Mouse (Mus musculus) gastrocnemius, postnatal 25 days (tissue): Measurements from ENCODE around the gene Phf3. TPM values are rescaled to one million over a fixed set of nuclear protein-coding genes. Genes with fewer than 3 reads are reported as not detected.
"Not testable (repeated sequence)": the region's sequence is repeated elsewhere in the genome, so short reads cannot be mapped to it uniquely, and the experiment has no call there.

Experiments used
- DNase-seq: peaks from one replicate; pipeline ENCODE4 v3.0.0; 2022
- long read RNA-seq, 2 experiments: library from polyadenylated mRNA; stranded (forward); transcript quantifications; one replicate each; pipeline ENCODE4 v2.0.0; 2021
- total RNA-seq, 2 experiments: library from RNA; stranded (reverse); gene quantifications; 1 replicate in 1 of 2; 2 replicates in 1 of 2; pipeline ENCODE4 v1.2.3; 2021

The Phf3 gene
- total RNA-seq: 10 to 100 TPM; 23.9 to 28.4 TPM
- long read RNA-seq, experiment 1, partial matches to known transcripts: 1 of 8 reads
- long read RNA-seq, experiment 1, other reads (novel, unspliced or antisense): 7 of 8 reads
- long read RNA-seq, experiment 2, full-length matches to known transcripts: 1 of 8 reads
- long read RNA-seq, experiment 2, partial matches to known transcripts: 4 of 8 reads
- long read RNA-seq, experiment 2, other reads (novel, unspliced or antisense): 3 of 8 reads

DNA sequence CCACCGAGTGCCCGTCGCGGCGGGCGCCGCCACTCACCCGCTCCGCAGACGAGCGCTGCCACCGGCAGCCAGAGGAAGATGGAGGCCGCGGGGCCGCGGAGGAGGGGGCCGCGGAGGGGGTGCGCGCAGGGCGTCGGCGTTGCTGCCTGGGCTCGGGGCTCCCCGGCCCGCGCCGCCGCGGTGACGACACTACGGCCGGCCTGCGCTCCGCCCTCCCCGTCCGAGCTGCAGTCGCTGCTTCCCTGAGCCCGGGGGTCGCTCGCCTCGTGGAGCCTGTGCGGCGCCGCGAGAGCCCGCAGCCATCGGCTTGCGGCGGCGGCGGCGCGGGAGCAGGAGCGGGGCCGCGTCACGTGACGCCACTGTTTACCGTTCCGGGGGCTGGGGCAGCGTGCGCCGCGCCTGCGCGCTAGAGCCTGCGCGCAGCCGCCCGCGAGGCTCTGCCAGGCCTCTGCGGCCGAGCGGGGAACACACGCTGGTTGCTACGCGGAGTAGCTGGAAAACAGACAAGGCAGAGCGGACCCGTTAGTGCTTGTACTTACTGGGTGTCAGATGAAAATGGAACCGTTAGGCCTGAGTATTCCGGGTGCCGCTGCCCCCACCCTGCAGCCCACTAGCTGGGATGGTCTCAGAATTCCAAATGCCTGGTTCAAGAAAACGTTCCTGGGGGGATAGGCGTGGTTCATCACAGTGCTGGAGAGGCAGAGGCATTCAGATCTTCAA, at the start of gene Phf3:
TSS of gene Phf3 (minus strand) at position 381 of the 720 bp plus-strand sequence.
- peak; percentile 90 for DNase-seq

DNA sequence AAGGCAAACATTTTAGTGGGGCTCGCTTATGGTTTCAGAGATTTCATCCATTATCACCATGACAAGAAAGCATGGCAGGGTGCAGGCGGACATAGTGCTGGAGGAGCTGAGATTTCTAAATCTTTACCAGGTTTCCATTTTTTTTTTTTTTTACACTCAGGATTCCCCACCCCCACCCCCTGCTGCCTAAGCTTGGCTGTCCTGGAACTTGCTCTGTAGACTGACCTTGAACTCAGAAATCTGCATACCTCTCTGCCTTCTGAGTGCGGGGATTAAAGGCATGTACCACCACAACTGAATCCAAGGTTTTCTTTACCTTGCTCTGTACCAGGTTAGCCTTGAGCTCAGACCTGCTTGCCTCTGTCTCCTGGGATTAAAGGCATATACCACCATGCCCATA, 48.5 kb upstream of the Phf3 start:
- no peak for DNase-seq

DNA sequence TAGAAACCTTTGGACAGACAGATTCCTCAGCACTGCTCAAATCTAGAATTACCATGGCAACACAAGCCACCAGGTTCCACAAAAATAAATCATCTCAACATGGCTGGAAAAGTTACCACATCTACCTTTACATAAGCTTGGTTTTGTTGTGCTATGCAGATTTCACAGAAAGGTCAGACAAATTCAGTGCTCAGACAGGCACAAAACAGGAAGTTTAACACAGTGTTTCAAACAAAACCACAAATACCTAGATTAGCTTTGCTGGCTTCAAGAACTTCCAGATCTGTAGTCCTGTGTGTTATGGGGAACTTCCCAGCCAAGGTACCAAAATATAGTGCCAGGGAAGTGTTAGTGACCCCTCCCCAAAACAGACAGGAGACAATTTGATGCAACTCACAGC, 47.5 kb upstream of the Phf3 start:
- no peak for DNase-seq

DNA sequence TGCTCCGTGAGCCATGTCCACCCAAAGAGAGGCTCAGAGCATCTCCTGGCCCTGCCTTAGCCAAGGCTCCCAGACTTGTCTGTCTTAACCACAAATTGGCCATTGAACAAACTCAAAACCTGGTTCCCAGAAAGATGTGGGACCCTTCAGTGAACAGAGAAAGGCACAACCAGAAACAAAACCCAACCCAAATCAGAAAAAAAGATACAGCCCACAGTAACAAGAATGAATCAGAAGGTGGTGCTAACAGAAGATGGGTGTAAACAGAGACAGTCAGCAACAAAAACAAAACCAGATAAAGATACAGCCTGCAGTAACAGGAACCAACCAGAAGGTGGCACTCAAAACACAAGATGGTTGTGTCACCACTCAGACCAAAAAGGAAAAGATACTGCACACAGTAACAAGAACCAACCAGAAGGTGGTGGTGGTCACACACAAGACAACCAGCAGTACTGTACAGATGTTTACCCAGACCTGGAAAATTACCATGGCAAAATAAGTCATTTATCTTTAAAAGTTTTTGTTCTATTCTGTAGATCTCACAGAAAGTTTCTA, 47.0 kb upstream of the Phf3 start:
- DNase-seq: no peak

DNA sequence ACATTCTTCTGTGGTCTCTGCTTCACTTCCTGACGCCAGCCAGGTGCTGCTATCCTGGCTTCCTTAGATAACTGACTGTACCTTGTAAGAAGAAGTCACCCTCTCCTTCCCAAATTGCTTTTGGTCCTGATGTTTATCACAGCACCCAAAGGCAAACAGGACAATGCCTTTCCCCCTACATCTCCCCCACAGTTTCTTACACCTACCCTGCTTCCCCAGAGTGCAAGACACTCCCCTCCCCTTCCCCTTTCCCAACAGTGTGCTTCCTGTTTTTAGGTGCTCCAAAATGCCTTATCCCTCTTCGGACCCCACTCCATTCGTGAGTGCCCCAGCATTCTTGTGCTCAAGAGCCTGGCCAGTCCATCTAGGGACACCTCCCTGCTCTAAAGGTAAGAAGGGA, 36.5 kb upstream of the Phf3 start:
- no peak for DNase-seq

DNA sequence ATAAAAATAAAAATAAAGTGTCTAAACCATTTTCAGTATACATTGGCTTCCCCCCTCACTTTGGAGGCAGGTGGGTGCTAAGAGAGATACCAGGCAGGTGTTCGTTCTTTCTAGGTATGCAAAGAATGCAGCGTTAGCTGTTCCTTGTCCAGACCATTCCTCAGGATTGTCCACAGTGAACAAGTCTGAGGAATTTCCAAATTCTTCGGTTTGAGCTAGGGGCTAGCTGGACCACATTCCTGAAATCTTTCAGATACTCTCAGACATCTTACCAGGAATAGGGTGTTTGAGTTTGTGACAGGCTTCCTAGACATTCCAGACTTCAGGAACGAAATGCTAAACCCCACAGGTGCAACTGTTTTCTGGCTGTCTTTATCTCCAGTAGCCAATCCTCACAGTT, 35.1 kb upstream of the Phf3 start:
- DNase-seq: no peak

DNA sequence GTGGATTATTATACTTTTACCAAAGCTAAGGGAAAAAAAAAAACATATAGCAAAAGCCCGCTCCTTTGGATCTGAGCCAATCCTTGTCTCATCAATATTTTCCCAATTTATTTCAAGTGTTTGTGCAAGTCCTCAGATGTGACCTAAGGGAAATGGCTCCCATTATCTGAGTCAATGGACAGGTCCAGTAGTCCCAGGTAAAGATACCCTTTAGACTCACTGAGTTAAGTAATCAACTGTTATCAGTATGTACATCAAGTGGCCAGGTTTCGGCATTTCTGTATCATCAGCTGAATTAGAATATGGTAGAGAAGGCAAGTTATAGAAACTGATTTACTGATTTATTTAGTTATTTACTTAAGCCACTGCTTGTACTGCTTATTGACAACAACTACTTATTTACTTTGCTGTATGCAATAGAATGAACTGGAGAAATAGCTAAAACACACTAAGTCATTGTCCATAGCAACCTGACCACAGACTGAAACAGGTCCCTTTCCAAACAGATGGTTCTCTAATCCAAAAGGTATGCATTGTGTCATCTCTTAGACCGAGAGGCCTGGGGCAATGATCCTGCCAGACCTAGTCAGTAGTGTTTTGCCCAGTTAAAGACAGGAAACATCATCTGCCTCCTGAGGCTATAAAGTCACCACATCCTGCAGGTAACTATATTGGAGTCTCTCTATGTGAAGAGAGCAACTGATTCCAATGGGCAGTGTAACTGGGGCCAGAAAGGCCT, 29.9 kb upstream of the Phf3 start:
- DNase-seq: no peak

DNA sequence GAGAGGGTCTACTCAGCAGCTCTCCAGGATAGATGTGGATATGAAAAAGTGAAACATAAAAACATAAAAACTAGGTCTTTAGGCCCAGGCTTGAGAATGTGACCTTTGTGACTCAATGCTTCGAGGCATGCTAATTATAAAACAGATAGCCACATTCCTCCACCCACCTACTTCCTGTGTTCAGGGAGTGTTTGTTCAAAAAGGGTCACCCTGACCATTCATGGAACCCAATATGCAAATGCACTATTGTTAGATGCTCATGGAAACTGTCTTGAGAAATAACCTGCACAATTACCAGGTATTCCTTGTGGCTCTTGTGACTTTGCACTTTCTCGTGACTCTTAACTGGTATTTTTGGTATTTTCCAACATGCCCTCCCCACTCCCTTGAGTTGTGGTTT, 25.0 kb upstream of the Phf3 start:
- DNase-seq: no peak

DNA sequence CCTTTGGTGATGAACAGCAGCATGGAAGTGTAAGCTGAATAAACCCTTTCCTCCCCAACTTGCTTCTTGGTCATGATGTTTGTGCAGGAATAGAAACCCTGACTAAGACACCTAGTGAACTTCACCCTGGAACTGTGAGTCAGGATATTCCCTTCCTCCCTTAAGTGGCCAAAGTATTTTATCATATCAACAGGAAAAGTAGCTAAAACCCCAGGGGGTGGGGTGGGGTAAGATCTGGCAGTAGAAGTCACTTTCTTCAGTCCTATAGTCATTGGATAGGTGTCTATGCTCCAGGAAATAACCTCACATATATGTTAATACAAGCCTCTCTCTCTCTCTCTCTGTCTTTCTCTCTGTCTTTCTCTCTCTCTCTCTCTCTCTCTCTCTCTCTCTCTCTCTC, 21.6 kb upstream of the Phf3 start:
- DNase-seq: not testable (repeated sequence)

DNA sequence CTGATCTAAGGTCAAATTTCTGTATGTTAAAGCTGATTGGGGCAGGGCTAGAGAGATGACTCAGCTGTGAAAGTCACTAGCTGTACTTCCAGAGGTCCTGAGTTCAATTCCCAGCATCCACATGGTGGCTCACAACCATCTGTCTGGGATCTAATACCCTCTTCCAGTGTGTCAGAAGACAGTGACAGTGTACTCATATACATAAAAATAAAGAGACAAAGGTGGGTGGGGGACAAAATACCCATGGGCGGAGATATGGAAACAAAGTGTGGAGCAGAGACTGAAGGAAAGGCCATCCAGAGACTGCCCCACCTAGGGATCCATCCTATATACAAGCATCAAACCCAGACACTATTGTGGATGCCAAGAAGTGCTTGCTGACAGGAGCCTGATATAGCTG, 10.1 kb upstream of the Phf3 start:
- not testable (repeated sequence) for DNase-seq

DNA sequence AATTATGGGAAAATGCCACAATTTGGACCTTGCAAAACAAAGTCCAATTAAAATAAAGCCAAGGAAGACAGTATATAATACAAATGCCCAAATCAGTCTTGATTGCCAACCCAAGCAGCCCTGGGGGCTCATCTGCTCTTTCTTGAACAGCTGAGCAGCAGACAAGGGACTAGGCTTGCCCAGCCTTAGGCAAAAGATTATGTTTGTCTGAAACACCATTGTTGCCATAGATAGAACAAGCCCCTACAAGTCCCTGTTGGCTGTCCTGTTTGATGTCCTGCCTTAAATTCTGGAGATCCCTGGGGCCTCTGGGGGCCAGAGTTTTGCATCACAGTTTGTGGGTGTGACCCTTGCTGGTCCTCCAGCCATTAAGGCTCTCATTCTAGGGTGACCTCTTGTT, 2.0 kb upstream of the Phf3 start:
- no peak for DNase-seq

DNA sequence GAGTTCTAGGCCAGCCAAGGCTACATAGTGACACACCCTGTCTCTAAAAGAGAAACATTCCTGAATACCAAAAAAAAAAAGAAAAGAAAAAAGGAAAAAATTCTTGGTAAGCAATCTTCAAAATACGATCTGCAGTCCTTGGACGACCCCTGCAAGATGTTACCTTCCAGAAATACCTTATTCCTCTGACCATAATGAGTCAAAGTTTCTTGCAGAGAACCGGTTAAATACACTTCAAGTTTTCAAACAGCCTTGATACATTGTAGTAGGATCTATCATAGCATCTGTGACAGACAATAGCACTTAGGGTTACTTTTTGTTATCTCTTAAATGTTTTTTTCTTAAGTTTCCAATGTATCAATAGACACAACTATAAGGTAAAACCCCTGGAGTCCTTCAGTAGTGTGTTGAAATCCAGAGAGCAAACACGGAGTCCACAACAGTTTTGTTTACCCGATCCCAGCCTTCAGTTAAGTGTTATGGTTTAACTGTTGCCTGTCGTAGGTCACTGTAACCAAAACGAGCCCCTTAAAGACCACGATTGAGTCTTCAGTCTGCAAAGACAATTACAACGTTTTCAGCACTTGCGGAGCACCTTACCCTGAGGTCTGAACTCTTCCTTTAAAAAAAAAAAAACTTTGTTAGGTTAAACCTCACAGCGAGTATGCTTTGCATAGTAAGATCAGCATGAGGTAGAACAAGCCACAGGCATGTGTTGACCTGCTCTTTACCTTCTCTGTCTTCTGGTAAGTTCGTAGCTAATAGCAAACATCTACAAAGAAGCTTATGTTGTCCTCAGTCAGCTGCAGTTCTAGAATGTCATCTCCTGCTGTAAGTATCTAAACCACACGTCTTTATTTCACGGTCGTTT, 775 bp upstream of the Phf3 start:
- no peak for DNase-seq

DNA sequence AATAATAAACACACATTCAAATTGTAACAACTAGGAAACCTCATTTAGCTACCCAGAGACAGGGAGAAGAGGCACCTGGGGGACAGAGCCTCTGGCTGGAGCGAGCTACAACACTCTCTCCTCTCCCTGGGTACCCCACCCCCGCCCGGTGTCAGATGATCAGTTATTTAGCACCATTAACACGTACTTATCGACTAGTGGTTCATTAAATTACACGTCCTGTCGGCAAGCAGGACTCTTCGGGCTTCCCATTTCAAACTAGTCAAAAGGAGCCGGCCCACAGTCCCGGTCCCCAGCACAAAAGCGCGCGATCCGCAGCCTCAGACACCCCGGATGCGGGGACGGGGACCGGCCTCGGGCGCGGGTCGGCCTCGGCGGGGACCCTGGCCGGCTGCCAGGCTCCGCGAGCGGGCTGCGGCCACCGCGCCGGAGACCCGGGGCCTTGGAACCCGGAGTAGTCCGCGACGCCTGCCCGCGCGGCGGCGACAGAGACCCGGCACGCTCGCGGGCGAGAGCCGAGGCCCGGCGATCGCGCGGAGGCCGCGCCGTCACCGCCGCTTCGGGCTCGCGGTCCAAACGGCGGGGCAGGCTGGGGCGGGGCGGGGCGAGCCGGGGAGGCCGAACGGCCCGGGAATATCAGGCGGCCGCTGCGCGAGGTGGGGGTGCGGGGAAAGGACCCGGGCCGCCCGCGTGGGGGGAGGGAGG, 733 bp downstream of the Phf3 start:
- DNase-seq: no peak

DNA sequence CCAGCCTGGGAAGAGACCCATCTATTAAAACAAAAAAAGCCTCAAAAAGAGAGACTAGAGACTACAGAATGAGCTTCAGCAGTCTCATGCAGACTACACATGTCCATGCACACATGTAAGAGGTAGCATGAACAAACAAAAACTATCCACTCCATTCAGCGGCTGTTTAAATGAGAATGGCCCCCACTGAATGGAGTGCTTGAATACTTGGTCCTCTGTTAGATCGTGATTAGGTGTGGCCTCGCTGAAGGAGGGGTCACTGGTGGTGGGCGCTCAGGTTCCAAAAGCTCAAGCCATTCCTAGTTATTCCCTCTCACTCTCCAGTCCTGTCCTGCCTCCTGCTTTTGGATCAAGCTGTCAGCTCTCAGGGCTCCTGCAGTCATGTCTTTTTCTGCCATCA, 5.9 kb downstream of the Phf3 start:
- no peak for DNase-seq

DNA sequence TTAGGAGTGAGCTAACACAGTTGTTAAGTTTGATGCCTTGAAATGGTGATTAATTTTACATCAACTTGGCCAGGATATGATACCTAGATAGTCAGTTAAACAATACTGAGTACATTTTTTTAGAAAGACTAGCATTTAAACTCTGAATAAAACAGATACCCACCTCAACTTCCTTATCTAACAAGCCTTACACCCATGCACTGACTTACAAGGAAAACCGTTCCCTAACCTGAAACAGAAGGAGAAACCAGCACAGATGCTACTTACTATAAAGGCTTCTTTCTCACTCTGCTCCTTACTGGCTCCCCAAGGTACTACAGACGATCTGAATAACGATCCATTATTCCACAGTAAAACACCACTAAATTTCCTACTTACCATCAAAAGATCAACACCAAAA, 21.2 kb downstream of the Phf3 start:
- DNase-seq: no peak

DNA sequence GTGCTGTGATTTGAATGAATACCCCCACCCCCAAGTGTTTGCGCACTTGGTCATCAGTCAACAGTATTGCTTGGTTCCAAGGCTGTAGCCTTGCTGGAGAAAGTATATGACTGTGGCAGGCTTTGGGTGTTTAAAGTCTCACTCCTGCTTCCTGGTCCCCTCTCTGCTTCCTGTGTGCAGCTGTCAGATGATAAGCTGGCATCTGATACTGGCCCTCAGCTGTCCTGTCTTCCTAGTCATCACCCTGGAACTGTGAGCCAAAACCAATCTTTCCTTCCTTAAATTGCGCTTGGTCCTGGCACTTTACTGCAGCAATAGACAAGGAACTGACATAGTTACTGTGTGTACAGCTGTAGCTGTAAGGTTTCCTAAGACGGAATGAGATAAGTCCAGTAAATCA, 21.8 kb downstream of the Phf3 start:
- DNase-seq: no peak

DNA sequence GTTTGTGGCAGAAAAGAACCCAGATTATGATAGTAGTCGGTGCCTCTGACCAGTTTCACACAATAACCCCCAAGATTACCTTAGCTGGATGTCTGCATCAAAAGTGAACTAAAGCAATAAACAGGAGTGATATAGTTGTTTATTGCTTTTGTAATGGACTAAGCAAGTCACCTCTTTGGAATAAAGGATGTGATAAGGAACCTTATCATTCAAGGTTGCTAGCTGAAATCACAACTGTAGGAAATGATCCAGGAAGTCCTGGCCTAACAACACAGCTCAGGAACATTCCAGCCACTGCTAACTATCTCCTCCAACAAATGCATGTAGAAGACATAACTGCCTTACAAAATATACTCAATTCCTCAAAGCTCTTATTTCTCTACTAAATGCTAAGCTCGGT, 22.8 kb downstream of the Phf3 start:
- DNase-seq: no peak

DNA sequence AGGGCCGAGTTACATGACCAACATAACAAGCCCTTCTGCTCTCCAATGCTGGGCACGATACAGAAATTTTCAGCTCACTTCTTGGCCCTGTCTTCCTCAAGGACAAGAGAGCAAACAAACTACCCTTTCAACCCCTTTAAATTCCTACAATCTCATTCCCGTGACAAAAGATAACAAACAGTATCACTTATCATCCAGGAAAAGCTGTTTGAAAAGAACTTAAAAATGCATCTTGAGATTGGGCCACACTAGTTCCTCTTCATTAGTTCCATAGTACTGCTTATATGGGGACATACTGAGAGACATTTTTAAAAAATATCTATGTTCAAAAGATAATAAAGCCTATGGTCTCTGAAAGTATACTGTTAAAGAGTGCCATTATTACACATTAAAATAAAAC, 23.8 kb downstream of the Phf3 start:
- DNase-seq: no peak

DNA sequence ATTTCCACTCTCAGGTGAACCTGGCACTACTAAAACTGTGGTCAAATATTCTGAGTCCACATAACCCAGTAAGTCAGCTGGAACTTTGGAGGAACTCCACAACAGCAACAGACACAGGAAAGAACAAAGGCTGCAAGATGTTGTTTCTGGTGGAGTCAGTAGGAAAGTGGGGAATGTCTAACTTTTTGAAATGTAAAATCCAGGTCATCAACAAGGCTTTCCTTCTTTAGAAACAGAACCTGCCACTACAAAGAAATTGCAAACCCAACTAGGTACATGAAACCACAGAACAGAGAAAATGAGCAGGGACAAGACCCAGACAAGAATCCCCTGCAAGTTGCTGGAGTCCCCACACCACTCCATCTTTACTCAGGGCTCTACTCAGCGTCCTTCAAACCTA, 26.0 kb downstream of the Phf3 start:
- DNase-seq: no peak

DNA sequence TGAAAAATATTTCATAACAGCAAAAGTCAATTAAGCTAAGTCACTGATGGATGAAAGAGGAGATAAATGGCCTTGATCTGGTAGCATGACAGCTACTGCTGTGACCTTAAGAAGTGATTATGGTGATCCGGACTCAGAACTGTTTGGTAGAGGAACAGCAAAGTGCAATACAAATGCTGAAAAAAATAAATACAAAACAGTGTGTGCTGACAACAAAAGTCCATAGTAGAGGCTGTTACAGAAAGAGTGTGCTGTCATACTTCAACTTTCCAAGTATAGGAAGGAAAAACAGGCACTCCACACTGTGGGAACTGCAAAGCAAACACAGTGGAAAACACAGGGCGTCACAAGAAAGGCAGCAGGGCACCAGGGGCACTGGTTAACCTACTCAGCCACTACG, 34.1 kb downstream of the Phf3 start:
- no peak for DNase-seq

DNA sequence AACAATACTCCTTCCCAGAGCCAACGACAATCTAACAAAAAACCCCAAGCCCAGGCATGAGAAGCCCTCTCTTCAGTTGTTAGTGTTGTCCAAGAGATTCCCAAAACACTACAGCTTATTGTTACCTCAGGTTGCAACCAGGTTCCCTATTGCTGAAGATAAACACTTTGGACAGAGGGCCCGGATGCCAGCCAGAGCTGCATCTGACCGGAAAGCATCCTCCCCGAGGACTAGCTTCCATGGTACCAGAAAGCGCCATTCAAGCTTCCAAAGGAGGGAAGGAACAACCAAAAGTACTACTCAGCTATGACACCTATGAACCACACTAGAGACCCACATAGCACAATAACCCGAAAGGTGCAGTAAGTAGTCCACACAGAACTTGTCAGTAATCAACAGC, 38.2 kb downstream of the Phf3 start:
- DNase-seq: no peak

DNA sequence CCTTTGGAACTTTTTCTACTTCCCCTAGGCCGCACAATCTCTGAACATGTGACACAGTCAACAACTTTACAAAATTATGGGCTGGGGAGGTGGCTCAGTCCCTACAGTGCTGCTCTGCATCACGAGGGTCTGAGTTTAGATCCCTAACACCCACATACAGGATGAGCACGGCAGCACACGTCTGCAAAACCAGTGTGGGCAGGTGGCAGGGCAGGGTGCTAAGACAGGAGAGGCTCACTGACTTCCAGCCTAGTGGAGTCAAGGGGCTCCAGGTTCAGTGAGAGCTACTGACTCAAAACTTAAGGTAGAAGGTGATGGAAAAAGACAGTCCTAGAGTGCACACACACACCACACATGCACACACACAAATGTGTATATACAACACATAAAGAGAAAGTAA, 40.9 kb downstream of the Phf3 start:
- no peak for DNase-seq
